Mouse (Mus musculus): ENCODE measurements around the gene Lgals3bp. TPM values are rescaled to one million over a fixed set of nuclear protein-coding genes. Genes with fewer than 3 reads are reported as not detected.

Lgals3bp gene
- polyA plus RNA-seq, 1 experiment = 22.7 TPM

- no peak for TF ChIP-seq POLR2A (IDR thresholded peaks at IDR 0.05; ENCODE audit: control insufficient read depth, low read depth, low read length)
- H3K4me3 ChIP-seq (ENCODE audit: control insufficient read depth, low read depth, low read length) = no peak overlapping the region
- H3K27ac ChIP-seq (ENCODE audit: control insufficient read depth, insufficient read depth, low read depth, low read length) = no peak overlapping the region
- H3K4me1 ChIP-seq (ENCODE audit: control insufficient read depth, insufficient read depth, low read length) = no peaks in the 10 kb centered on the region
- H3K27me3 ChIP-seq (ENCODE audit: control insufficient read depth, insufficient read depth, low read length) = no peaks in the 10 kb centered on the region
- no peaks in the 10 kb centered on the region; the same call in 1 of the 2 replicates for H3K36me3 ChIP-seq (ENCODE audit: control insufficient read depth, insufficient read depth, low read length)
Measured at GRCm38 (mm10) chr11:118408051-118408740, 6.3 kb upstream of the Lgals3bp start.

DNA sequence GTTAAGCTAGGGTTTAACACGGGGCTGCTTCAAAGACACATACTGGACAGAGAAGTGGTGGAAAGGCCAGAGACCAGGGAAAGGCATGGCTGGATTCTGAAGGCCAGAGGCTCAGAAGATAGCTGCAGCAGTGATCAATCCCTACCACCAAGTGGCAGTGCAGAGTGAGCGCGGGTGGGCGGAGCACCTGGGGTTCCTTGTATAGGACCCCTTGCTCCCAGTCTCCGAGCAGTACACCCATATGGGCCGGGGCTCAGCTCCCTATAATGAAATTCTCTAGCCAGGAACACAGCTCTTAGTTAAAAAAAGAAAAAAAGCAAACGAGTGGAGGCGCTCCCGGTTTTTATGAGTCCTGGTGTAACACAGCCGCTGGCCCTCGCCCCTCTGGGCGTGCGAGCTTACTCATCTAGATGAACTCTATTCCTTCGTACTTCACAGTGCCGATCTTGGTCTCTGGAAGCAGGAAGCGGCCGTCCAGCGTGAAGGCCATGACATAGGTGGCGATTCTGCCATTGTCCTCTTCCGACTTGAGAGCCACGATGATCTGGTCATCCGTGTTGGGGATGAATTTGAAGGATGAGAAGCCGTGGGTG is 5.5 kb upstream of the Lgals3bp start:
- no peaks in the 10 kb centered on the region; the same call in 1 of the 2 replicates for H3K36me3 ChIP-seq (ENCODE audit: control insufficient read depth, insufficient read depth, low read length)
- H3K27me3 ChIP-seq (ENCODE audit: control insufficient read depth, insufficient read depth, low read length) = no peaks in the 10 kb centered on the region
- TF ChIP-seq POLR2A (IDR thresholded peaks at IDR 0.05; ENCODE audit: control insufficient read depth, low read depth, low read length) (no peak), CTCF (IDR thresholded peaks at IDR 0.05; ENCODE audit: control insufficient read depth, insufficient read depth, insufficient replicate concordance, low read depth, low read length) (no peak)
- H3K4me1 ChIP-seq (ENCODE audit: control insufficient read depth, insufficient read depth, low read length) = no peaks in the 10 kb centered on the region
- H3K4me3 ChIP-seq (ENCODE audit: control insufficient read depth, low read depth, low read length) = no peak overlapping the region
- H3K27ac ChIP-seq (ENCODE audit: control insufficient read depth, insufficient read depth, low read depth, low read length) = no peak overlapping the region

- no peaks in the 10 kb centered on the region for H3K4me1 ChIP-seq (ENCODE audit: control insufficient read depth, insufficient read depth, low read length)
- TF ChIP-seq POLR2A (IDR thresholded peaks at IDR 0.05; ENCODE audit: control insufficient read depth, low read depth, low read length) (no peak), CTCF (IDR thresholded peaks at IDR 0.05; ENCODE audit: control insufficient read depth, insufficient read depth, insufficient replicate concordance, low read depth, low read length) (no peak)
- no peaks in the 10 kb centered on the region for H3K27me3 ChIP-seq (ENCODE audit: control insufficient read depth, insufficient read depth, low read length)
- no peak overlapping the region for H3K27ac ChIP-seq (ENCODE audit: control insufficient read depth, insufficient read depth, low read depth, low read length)
- H3K4me3 ChIP-seq (ENCODE audit: control insufficient read depth, low read depth, low read length) = no peak overlapping the region
- H3K36me3 ChIP-seq (ENCODE audit: control insufficient read depth, insufficient read depth, low read length) = no peaks in the 10 kb centered on the region; the same call in 1 of the 2 replicates
Measured at GRCm38 (mm10) chr11:118406521-118406920, 4.6 kb upstream of the Lgals3bp start.

DNA sequence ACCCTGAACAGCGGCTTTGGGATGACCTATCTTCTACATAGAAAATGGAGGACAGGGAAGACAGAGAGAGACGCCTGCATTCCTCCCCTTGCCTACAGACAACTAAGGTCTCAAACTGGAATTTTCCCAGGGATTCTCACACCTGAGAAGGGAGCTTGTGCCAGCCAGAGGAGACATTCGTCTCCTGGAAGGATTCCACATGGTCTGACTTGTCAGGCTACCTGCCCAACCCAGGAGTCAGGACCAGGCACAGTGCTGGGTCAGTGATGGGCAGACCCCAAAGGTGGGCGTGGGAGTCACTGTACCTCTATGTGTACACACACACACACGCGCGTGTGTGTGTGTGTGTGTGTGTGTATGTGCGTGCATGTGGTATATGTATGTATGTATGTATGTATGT is 3.4 kb upstream of the Lgals3bp start:
- TF ChIP-seq CTCF (IDR thresholded peaks at IDR 0.05; ENCODE audit: control insufficient read depth, insufficient read depth, insufficient replicate concordance, low read depth, low read length) (no peak), POLR2A (IDR thresholded peaks at IDR 0.05; ENCODE audit: control insufficient read depth, low read depth, low read length) (no peak)
- Histone ChIP-seq H3K4me1 (ENCODE audit: control insufficient read depth, insufficient read depth, low read length) (no peaks in the 10 kb centered on the region), H3K27ac (ENCODE audit: control insufficient read depth, insufficient read depth, low read depth, low read length) (no peak overlapping the region), H3K36me3 (ENCODE audit: control insufficient read depth, insufficient read depth, low read length) (no peaks in the 10 kb centered on the region; the same call in 1 of the 2 replicates), H3K4me3 (ENCODE audit: control insufficient read depth, low read depth, low read length) (no peak overlapping the region), H3K27me3 (ENCODE audit: control insufficient read depth, insufficient read depth, low read length) (no peaks in the 10 kb centered on the region)

DNA sequence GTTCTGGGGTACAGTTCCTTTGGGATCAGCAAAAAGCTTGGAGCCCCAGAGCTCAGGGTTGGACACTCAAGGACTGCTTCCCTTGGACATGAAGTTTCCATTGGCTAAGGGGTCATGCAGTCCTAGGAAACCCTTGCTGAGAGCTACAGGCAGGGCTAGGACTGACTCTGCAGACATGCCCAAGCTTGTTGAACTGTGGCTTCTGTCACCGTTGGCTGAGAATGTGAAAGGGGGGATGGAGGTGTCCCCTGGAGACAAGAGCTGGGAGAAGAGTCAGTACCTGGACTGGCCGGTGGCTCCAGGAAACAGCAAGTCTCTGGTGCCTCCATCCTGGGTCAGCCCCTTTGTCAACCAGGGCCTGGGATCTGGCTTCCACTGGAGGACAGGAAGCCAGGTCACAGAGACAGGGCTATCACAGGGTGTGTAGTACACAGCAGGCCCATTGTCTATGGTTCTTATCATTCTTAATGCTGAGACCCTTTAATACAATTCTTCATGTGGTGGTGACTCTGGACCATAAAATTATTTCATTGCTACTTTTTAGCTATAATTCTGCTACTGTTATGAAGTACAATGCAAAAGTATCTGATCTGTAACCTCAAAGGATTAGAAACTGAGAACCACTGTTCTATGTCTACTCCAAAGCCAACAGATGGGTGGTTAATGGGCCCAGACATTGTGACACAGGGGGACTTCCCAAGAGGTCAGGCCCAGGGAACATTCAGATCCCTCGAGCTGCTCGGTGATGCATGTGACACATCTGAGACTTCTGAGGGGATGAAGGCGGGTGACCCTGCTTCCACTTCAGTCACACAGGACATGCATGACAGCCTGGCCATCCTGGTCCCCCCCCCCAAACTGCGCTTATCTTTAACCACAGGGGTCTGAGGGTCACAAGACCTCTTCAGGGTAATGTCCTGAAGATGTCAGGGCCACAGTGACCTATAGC is 2.3 kb upstream of the Lgals3bp start:
- TF ChIP-seq POLR2A (IDR thresholded peaks at IDR 0.05; ENCODE audit: control insufficient read depth, low read depth, low read length) = no peak
- TF ChIP-seq CTCF (IDR thresholded peaks at IDR 0.05; ENCODE audit: control insufficient read depth, insufficient read depth, insufficient replicate concordance, low read depth, low read length) = no peak
- Histone ChIP-seq H3K4me1 (ENCODE audit: control insufficient read depth, insufficient read depth, low read length) (no peaks in the 10 kb centered on the region), H3K27ac (ENCODE audit: control insufficient read depth, insufficient read depth, low read depth, low read length) (no peak overlapping the region), H3K36me3 (ENCODE audit: control insufficient read depth, insufficient read depth, low read length) (no peaks in the 10 kb centered on the region; the same call in 1 of the 2 replicates), H3K4me3 (ENCODE audit: control insufficient read depth, low read depth, low read length) (no peak overlapping the region), H3K27me3 (ENCODE audit: control insufficient read depth, insufficient read depth, low read length) (no peaks in the 10 kb centered on the region)

GRCm38 (mm10) chr11:118403183-118403582 is 1.3 kb upstream of the Lgals3bp start:
- H3K4me1 ChIP-seq (ENCODE audit: control insufficient read depth, insufficient read depth, low read length) = no peaks in the 10 kb centered on the region
- H3K4me3 ChIP-seq (ENCODE audit: control insufficient read depth, low read depth, low read length) = no peak overlapping the region
- no peak overlapping the region for H3K27ac ChIP-seq (ENCODE audit: control insufficient read depth, insufficient read depth, low read depth, low read length)
- TF ChIP-seq POLR2A (IDR thresholded peaks at IDR 0.05; ENCODE audit: control insufficient read depth, low read depth, low read length) (no peak), CTCF (IDR thresholded peaks at IDR 0.05; ENCODE audit: control insufficient read depth, insufficient read depth, insufficient replicate concordance, low read depth, low read length) (no peak)
- no peaks in the 10 kb centered on the region for H3K27me3 ChIP-seq (ENCODE audit: control insufficient read depth, insufficient read depth, low read length)
- H3K36me3 ChIP-seq (ENCODE audit: control insufficient read depth, insufficient read depth, low read length) = no peaks in the 10 kb centered on the region; the same call in 1 of the 2 replicates

GRCm38 (mm10) chr11:118401195-118401594 is 697 bp downstream of the Lgals3bp start:
- no peaks in the 10 kb centered on the region for H3K36me3 ChIP-seq (ENCODE audit: control insufficient read depth, insufficient read depth, low read length)
- H3K27ac ChIP-seq (ENCODE audit: control insufficient read depth, insufficient read depth, low read depth, low read length) = no peak overlapping the region
- no peaks in the 10 kb centered on the region for H3K4me1 ChIP-seq (ENCODE audit: control insufficient read depth, insufficient read depth, low read length)
- no peak overlapping the region for H3K4me3 ChIP-seq (ENCODE audit: control insufficient read depth, low read depth, low read length)
- TF ChIP-seq CTCF (IDR thresholded peaks at IDR 0.05; ENCODE audit: control insufficient read depth, insufficient read depth, insufficient replicate concordance, low read depth, low read length) (no peak), POLR2A (IDR thresholded peaks at IDR 0.05; ENCODE audit: control insufficient read depth, low read depth, low read length) (no peak)
- H3K27me3 ChIP-seq (ENCODE audit: control insufficient read depth, insufficient read depth, low read length) = no peaks in the 10 kb centered on the region

All from testis, adult 2 months (tissue).